Mouse (Mus musculus) ES-E14 (cell line): ENCODE data around the gene Macrod2.

Experiments
- HCFC1 ChIP-seq: IDR thresholded peaks from 2 replicates; pipeline ENCODE4 v1.6.1; 2012; ENCODE audit warnings: low read length, inconsistent platforms, borderline replicate concordance; ENCODE audit not compliant: insufficient read depth
- MAFK ChIP-seq: IDR thresholded peaks from 2 replicates; pipeline ENCODE4 v1.6.1; 2014; ENCODE audit warnings: mild to moderate bottlenecking, low read depth, low read length, inconsistent platforms; ENCODE audit not compliant: insufficient read depth
- ZC3H11A ChIP-seq: IDR thresholded peaks from 2 replicates; pipeline ENCODE4 v1.6.1; 2012; ENCODE audit warnings: low read depth, mild to moderate bottlenecking, inconsistent platforms, low read length, borderline replicate concordance
- ZNF384 ChIP-seq: IDR thresholded peaks from 2 replicates; pipeline ENCODE4 v1.6.1; 2012; ENCODE audit warnings: low read depth, low read length, inconsistent platforms

- no peak for TF ChIP-seq ZNF384
- no peak for TF ChIP-seq ZC3H11A
- no peak for TF ChIP-seq HCFC1
- TF ChIP-seq MAFK, result no peak
These were observed 398.9 kb downstream of the Macrod2 start for GRCm38 (mm10) chr2:140793886-140794608.
